Mouse (Mus musculus) ES-E14 (cell line): ENCODE data around the gene Dync2h1.

Experiments
- CHD2 ChIP-seq: IDR thresholded peaks from 2 replicates; pipeline ENCODE4 v1.6.1; 2014; ENCODE audit warnings: mild to moderate bottlenecking, low read depth, low read length, inconsistent platforms
- HCFC1 ChIP-seq: IDR thresholded peaks from 2 replicates; pipeline ENCODE4 v1.6.1; 2012; ENCODE audit warnings: low read length, inconsistent platforms, borderline replicate concordance; ENCODE audit not compliant: insufficient read depth
- ZC3H11A ChIP-seq: IDR thresholded peaks from 2 replicates; pipeline ENCODE4 v1.6.1; 2012; ENCODE audit warnings: low read depth, mild to moderate bottlenecking, inconsistent platforms, low read length, borderline replicate concordance
- ZNF384 ChIP-seq: IDR thresholded peaks from 2 replicates; pipeline ENCODE4 v1.6.1; 2012; ENCODE audit warnings: low read depth, low read length, inconsistent platforms

GRCm38 (mm10) chr9:7167339-7167998, 16.8 kb downstream of the Dync2h1 start:
- TF ChIP-seq ZNF384 (no peak), HCFC1 (no peak), CHD2 (no peak), ZC3H11A (no peak)
